Mouse (Mus musculus): Measurements from ENCODE around the gene Lamb2.

Gene Lamb2

DNA sequence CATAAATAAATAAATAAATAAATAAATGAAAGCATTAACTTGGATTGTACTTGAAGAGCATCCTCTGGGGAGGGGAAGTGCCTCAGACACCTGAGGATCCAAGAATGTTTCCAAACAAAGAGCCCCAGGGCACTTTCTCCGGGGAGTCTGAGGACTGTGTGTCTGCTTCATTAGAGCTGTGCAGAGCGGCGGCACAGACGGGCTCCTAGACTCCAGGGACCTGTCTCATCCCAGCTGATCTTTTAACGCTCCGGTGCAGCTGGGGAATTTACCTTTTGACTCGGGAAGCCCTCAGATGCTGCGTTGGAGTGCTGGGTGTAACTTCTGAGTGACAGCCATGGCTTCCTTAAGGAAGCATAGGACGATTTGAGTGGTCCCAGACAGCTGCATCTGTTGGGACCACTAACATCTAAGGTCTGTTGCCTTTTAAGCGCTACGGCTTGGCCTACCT, 18.3 kb upstream of the Lamb2 start, which contains the start of gene Klhdc8b:
Klhdc8b (minus strand) TSS at position 401 of the 451 bp plus-strand sequence.
- no peak for DNase-seq (ENCODE audit: low spot score in 2 of 2)

DNA sequence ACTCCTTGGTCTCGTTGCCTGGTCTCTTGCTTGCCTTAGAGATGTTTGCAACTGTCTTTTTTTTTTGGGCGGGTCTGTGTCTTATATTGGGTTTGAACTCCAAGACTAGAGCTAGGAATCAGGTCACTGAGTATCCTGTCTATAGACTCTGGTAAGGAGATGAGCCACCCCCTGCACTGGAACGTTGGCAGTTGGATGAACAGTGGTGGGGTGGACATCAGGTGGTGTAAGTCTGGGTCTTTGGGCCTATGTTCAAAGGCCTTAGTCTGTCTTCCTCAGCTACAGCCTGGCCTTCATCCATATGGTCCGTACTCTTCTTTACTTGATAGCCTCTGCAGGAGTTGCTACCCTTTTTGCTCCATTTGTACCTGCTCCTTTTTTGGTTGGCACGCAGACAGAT, 17.9 kb upstream of the Lamb2 start:
- no peak for DNase-seq (ENCODE audit: low spot score in 2 of 2)

DNA sequence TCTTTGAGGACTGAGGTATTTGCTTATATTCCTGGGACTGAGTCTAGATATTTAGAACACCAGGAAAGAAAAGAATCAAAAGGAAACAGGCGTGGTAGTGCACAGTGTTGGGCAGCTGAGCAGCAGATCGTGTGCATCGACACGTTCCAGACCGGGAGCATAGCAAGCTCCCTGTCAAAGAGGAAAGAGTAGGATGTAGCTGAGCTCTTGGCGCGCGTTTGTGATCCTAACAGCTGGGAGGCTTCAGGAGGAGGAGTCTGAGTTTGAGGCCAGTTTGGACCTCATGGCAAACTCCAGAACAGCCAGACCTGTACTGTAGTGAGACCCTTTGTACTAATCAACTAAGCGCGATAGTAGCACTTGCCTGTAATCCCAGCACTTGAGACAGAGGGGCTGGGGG, 17.3 kb upstream of the Lamb2 start:
- no peak for DNase-seq (ENCODE audit: low spot score in 2 of 2)

DNA sequence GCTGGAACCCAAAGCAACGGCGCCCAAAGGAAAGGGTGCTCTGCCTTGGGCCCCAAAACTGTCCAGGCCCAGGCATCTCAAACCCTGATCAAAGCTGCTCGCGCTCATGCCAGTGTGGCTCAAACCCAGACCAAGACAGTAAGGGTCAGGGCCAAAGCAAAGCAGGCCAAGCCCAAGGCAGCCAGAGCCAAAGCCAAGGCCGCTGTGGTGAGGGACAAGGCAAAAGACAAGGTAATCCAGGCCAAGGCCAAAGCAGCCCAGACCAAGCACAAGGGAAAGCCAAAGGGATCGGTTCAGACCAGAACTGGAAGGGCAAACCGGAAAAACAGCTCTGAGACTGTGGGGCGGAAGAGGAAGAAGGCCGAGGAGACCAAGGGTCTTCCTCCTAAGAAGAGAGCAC, 15.8 kb upstream of the Lamb2 start:
- DNase-seq (ENCODE audit: low spot score in 2 of 2) = no peak

DNA sequence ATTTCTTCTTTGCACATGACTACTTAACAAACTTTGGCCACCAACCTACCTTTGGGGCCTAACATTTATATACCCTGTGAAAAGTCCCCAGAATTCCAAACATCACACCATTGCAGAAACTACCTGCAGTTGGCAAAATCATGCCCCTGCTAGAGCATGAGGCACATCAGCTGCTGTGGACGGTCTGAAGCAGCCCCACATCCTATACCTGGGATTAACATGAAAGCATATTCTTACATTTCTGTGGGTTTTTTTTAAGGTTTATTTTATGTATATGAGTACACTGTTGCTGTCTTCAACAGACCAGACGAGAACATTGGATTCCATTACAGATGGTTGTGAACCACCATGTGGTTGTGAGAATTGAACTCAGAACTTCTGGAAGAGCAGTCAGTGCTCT, 13.3 kb upstream of the Lamb2 start:
- no peak for DNase-seq (ENCODE audit: low spot score in 2 of 2)

DNA sequence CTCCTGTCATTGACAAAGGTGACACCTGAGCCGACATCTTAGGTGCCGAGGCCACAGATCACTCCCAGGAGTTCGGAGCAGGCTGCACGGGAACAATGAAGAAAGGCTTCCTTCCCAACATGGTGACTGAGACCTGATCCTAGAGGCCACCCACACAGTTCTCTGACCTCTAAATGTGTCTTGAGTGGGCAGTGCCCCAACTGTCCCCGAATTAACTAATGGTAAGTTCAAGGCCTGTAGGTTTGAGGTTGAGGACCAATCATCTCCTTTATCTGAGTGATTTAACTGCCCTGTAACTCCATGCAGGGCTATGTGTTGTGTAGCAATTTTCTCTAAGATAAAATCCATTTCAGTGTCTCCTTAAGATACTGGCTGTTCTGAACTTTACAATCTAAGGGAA, 10.1 kb upstream of the Lamb2 start:
- no peak for DNase-seq (ENCODE audit: low spot score in 2 of 2)

DNA sequence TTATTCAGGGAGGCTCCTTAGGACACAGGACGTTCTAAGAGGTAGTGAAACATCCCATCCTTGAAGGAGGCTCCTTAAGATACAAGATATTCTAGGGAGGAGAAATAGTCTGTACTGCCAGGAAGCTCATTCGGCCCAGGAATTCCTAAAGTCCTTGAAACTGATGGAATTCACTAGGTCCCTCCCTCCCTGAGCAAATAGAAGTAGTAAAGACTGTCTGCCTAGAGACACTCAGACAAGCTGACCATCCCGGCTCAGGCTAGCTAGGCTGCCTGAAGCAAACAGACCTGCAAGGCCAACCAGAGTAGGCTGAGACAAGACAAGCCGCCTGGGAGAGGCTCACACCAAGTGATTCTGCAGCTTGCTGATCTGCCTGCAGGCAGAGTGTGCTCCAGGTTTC, 9.7 kb upstream of the Lamb2 start:
- no peak for DNase-seq (ENCODE audit: low spot score in 2 of 2)

DNA sequence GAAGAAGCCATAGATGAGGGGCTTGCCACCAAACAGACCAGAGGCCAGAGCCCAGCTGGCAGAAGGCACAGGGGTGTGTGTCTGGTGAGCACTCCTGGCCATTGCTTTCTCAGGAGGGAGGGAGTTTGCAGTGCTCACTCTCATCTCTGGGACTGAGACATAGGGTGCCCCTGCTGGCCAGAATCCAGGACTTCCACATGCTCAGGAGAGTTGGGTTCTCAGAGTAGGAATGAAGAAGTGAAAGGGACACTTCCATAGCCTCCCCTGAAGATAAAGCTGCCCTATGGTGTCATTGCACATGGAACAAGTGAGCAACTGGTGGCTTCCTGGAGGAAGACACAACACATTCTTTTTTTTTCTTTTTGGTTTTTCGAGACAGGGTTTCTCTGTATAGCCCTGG, 5.0 kb upstream of the Lamb2 start:
- DNase-seq (ENCODE audit: low spot score in 2 of 2) = no peak

DNA sequence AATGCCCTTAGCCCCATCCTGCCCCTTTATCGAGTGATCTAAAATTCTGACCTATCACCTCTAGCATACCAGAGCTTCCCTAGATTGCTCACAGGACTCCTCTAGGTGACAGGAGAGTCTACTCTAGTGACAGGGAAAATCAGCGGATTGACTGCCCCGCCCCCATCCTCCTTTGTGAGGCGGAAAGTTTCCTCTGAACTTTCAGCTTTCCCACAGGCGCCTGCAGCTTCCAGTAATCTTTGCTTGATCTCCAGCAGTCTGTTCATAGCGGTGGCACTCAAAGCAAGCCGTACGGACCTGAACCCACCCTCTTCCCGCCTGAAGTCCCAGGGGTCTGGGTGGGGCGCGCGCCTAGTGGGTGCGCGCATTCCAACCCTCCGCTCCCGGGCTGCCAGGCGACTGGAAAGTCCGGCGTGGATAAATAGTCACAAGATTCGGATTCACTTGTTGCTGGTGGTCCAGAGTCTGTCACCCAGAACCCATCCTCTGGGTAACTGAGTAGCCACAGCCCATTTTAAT, 839 bp upstream of the Lamb2 start:
- no peak for DNase-seq (ENCODE audit: low spot score in 2 of 2)

DNA sequence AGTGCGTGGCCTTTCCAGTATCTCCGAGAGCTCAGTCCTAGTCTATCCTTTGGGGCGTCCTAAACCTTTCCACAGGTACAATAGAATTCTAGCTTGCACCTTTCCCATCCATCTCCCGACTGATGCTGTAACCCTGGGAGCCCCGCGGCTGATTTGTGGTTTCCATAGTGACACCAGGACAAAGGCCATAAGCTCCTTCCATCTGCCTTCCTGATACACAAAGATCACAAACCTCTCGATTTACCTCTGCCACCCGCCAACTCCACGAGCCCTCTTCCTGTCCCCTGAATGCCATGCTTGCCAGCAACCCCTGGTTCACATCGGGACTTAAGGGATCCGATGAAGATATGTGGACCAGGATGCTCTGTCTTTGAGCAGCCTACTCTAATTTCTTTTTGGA, 295 bp upstream of the Lamb2 start:
- DNase-seq (ENCODE audit: low spot score in 2 of 2) = no peak

DNA sequence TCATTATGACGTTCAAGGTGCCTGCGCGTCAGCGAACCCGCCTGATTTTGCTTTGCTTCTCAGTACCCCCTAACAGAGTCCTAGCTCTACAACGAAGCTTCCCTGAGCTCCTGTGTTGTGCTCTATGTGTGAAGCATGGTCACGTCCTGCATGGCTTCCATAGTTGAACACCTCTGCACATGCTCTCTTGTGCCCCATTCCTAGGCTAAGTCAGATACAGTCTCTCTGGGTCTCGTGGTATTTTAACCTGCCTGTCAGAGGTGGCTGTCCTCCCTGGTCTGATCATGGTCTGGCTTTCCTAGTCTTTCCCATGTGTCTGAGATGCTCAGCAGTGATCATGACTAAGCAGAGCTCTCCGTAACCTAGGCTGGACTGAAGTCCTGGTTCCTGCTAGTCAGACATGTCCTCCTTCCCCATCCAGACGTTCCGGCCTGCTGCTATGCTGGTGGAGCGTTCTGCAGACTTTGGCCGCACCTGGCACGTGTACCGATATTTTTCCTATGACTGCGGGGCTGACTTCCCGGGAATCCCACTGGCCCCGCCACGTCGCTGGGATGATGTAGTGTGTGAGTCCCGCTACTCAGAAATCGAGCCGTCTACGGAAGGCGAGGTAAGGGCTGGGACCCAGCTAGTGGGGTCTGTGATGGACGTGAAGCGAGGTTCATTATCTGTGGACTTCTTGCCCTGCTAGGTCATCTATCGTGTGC, 1.4 kb downstream of the Lamb2 start:
- DNase-seq (ENCODE audit: low spot score in 2 of 2) = no peak

DNA sequence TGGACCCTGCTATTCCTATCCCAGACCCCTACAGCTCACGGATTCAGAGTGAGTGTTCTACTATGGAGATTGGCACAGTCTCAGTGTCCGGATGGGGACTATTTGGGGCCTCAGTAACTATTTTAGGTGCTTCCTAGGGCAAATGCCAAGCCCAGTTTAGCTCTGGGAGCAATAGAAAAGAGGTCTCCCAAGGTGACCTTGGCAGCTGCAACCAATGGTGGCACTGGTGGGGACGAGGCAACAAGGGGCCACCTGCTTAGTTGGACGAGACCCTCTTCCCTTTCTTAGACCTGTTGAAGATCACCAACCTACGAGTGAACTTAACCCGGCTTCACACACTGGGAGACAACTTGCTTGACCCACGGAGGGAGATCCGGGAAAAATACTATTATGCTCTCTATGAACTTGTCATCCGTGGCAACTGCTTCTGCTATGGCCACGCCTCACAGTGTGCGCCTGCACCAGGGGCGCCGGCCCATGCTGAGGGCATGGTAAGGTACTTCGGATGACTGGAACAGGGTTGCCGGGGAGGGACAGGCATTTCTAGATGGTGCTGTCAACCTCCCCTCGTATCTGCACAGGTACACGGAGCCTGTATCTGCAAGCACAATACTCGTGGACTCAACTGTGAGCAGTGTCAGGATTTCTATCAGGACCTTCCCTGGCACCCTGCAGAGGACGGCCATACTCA, 2.1 kb downstream of the Lamb2 start:
- no peak for DNase-seq (ENCODE audit: low spot score in 2 of 2)

DNA sequence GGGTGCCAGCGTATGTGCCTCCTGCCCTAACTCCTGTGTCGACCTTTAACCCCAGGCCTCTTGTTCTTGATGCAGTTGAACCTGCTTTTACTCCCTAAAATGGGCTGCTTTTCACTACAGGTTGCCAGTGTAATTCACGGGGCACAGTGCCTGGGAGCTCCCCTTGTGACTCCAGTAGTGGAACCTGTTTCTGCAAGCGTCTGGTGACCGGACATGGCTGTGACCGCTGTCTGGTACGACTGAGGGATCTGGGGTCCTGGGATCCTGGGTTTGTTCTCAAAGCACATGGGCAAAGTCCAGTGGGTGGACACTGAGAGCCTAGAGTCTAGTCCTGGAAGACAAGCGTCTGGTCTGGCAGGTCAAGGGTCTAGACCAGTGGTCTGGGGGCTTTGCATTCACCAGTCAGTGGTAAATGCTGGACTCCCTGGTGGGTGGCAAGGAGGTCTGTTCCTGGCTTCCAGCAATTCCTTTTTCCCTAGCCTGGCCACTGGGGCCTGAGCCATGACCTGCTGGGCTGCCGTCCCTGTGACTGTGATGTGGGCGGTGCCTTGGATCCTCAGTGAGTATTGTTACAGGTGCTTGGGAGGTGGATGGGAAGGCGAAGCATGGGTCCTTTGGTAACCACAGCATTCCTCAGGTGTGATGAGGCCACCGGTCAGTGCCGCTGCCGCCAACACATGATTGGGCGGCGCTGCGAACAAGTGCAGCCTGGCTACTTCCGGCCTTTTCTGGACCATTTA, 3.7 kb downstream of the Lamb2 start:
- DNase-seq (ENCODE audit: low spot score in 2 of 2) = no peak

DNA sequence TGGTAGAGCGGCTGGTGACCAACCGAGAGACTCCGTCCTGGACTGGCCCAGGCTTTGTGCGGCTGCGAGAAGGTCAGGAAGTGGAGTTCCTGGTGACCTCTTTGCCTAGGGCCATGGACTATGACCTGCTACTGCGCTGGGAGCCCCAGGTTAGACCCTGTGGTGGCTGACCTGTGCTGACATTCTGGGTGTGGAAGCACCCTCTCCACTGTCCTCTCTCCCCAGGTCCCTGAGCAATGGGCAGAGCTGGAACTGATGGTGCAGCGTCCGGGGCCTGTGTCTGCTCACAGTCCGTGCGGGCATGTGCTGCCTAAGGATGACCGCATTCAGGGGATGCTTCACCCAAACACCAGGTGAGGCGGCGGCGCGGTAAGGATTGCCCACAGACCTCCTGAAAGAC, 4.5 kb downstream of the Lamb2 start:
- no peak for DNase-seq (ENCODE audit: low spot score in 2 of 2)

DNA sequence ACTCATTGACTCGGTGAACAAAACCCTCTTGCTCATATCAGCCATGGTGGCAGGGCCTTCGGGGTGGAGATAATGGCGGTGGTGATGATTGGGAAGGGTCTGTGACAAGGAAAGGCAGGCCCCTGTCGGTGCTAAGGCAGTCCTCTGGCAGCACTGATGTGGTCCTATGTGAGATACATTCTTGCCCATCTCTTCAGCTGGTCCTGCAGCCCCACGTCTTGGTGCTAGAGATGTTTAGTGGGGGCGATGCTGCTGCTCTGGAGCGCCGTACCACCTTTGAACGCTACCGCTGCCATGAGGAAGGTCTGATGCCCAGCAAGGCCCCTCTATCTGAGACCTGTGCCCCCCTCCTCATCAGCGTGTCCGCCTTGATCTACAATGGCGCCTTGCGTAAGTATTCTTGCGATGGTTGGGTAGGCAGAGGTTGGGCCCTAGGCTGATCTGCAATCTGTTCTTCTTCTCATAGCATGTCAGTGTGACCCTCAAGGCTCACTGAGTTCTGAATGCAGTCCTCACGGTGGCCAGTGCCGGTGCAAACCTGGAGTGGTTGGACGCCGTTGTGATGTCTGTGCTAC, 5.9 kb downstream of the Lamb2 start:
- DNase-seq (ENCODE audit: low spot score in 2 of 2) = no peak

DNA sequence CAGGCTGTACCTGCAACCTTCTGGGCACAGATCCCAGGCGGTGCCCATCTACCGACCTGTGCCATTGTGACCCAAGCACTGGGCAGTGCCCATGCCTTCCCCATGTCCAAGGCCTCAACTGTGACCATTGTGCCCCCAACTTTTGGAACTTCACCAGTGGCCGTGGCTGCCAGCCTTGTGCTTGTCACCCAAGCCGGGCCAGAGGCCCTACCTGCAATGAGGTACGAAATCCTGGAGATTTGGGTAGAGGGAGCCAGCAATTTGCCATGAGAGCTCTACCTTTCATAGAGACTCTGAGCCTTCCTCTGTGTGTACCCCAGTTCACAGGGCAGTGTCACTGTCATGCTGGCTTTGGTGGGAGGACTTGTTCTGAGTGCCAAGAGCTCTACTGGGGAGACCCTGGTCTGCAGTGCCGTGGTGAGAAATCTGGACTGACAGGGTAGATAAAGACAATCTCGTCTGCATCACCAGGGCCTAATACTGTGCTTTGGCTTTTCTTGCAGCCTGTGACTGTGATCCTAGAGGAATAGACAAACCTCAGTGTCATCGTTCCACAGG, 7.5 kb downstream of the Lamb2 start:
- no peak for DNase-seq (ENCODE audit: low spot score in 2 of 2)

DNA sequence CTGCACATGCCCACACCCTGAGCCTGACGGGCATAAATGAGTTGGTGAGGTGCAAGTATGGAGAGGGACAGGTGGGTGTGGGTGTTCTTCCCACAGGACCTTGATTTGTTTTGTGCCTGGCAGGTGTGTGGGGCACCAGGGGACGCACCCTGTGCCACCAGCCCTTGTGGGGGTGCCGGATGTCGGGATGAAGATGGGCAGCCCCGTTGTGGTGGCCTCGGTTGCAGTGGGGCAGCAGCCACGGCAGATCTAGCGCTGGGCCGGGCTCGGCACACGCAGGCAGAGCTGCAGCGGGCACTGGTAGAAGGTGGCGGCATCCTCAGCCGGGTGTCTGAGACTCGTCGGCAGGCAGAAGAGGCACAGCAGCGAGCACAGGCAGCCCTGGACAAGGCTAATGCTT, 8.9 kb downstream of the Lamb2 start:
- no peak for DNase-seq (ENCODE audit: low spot score in 2 of 2)

DNA sequence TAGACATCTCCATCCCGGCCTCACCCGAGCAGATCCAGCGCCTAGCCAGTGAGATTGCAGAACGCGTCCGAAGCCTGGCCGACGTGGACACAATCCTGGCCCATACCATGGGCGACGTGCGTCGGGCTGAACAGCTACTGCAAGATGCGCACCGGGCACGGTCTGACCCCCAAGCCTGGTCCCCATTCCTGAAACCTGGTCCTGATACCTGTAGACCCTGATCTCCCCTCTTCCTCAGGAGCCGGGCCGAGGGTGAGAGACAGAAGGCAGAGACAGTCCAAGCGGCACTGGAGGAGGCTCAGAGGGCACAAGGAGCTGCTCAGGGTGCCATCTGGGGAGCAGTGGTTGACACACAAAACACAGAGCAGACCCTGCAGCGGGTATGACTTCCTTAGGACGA, 9.7 kb downstream of the Lamb2 start:
- no peak for DNase-seq (ENCODE audit: low spot score in 2 of 2)

DNA sequence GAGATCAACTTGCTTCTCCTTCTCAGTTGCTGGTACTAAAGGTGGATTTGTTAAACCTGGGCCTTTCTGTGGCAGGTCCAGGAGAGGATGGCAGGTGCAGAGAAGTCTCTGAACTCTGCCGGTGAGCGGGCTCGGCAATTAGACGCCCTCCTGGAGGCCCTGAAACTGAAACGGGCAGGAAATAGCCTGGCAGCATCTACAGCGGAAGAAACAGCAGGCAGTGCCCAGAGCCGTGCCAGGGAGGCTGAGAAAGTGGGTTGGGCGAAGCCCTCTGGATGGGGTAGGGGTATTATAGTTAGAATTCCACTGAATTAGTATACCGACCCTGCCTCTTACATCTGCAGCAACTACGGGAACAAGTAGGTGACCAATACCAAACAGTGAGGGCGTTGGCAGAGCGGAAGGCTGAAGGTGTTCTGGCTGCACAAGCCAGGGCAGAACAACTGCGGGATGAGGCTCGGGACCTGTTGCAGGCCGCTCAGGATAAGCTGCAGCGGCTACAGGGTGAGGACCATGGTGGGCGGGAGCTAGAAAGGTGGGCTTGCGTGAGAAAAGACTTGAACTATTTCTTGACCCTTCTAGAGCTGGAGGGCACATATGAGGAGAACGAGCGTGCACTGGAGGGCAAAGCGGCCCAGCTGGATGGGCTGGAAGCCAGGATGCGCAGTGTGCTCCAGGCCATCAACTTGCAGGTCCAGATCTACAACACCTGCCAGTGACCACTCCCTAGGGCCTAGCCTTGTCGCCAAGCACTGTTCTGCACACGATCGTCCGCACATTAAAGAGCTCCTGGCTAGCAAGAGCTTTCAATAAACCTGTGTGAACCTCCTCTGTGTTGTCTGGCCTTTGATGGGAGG, 10.4 kb downstream of the Lamb2 start:
- no peak for DNase-seq (ENCODE audit: low spot score in 2 of 2)

DNA sequence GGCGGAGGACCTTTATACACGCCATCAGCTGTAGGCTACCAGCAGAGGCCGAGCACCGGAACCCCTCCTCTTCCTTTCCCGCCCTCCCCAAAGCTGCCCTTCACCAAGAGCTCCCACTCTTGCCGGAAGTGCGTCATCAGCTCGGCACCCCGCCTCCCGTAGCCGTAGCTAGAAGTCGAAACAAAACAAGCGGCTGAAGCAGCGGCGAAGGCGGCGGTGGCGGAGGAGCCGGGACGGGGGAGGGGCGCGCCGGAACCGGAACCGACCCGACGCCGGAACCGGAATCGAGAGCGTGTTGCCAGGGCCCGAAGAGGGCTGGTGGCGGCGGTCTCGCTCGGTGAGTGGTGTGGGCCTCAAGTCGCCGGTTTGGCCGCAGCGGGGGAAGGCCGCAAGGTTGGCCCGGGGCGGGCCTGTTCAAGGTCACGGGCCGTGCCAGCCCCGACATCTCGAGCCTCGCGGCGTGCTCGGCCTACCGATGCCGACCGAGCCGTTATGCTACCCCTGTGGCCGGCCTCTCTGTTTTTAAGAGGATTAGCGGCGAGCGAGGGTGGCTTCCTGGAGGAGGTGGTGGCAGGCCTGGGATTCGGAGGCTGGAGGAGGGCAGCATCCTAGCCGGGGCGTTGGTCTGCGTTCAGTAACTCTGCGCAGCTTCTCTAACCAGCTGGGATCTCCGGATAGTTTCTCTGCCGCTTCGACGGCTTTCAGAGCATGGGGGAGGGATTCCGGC, 11.2 kb downstream of the Lamb2 start, which contains the start of gene Usp19:
Usp19 (plus strand) TSS at position 44 of the 727 bp plus-strand sequence.
- DNase-seq (ENCODE audit: low spot score in 2 of 2) = peak; percentile 92 to 96
